Mouse (Mus musculus): ENCODE results near the gene Ppp1r1b.

GRCm38 (mm10) chr11:98388282-98388681 lies 40.1 kb downstream of the Ppp1r1b start:
- TF ChIP-seq POLR2A (IDR thresholded peaks at IDR 0.05; ENCODE audit: insufficient read length, low read depth) (no peak), USF1 (IDR thresholded peaks at IDR 0.05; ENCODE audit: low read depth) (no peak), SRF (IDR thresholded peaks at IDR 0.05; ENCODE audit: control insufficient read depth, insufficient read length, low read depth) (no peak), POLR2AphosphoS2 (IDR thresholded peaks at IDR 0.05; ENCODE audit: insufficient read length, low read depth) (no peak), CEBPB (IDR thresholded peaks at IDR 0.05; ENCODE audit: insufficient read depth, poor library complexity, severe bottlenecking) (no peak), TCF12 (IDR thresholded peaks at IDR 0.05; ENCODE audit: insufficient read depth, poor library complexity, severe bottlenecking) (no peak), MAX (IDR thresholded peaks at IDR 0.05; ENCODE audit: low read depth) (no peak), MYOD1 (IDR thresholded peaks at IDR 0.05; ENCODE audit: control insufficient read depth in 1 of 3, insufficient read length in 2 of 3, low read depth in 2 of 3) (peak in 1 of 3 experiments; percentile 1), MYOG (IDR thresholded peaks at IDR 0.05; ENCODE audit: control insufficient read depth in 1 of 3, insufficient read depth in 1 of 3, insufficient read length in 2 of 3, low read depth in 2 of 3) (no peak), E2F4 (IDR thresholded peaks at IDR 0.05; ENCODE audit: insufficient read depth) (no peak), REST (IDR thresholded peaks at IDR 0.05; ENCODE audit: insufficient read depth, insufficient read length) (no peak), TCF3 (IDR thresholded peaks at IDR 0.05; ENCODE audit: insufficient read length, low read depth) (no peak)

All from myocyte (in vitro differentiated cells).